Mouse (Mus musculus): ENCODE measurements around the gene Tex26.

The Tex26 gene

DNA sequence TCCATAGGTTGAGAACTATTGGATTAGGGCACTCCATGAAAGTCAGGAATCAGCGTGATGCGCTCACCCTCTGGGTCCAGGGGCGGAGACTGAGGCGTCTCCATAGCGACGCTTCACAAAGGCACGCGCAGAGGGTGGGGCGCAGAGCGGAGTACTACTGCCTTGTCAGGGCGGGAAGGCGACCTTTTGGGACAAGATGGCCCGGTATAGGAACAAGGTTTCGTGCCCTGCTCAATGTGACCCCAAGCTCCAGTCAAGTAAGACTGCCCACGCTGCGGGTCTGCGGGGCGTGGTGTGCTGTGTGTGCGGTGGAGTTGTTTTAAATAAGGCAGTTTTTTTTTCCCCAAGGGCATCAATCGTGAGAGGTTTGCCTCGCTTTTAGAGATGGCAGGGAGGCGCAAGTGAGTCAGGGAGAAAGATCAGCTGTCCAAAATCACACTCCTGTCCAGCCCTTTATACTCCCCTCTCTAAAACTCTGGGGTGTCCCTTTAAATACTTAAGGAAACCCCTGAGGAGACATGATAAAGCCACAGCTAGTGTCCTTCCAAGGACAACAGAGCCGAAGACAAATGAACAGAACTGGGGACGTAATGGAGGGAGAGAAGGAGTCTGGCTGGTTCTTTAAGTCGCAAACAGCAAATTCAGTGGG, at the start of gene Tex26:
Gene Tex26, plus strand, starts transcription at position 130 of the 649 bp plus-strand sequence.
- under 1% methylated on average over 25 of the region's 25 CpGs for WGBS

DNA sequence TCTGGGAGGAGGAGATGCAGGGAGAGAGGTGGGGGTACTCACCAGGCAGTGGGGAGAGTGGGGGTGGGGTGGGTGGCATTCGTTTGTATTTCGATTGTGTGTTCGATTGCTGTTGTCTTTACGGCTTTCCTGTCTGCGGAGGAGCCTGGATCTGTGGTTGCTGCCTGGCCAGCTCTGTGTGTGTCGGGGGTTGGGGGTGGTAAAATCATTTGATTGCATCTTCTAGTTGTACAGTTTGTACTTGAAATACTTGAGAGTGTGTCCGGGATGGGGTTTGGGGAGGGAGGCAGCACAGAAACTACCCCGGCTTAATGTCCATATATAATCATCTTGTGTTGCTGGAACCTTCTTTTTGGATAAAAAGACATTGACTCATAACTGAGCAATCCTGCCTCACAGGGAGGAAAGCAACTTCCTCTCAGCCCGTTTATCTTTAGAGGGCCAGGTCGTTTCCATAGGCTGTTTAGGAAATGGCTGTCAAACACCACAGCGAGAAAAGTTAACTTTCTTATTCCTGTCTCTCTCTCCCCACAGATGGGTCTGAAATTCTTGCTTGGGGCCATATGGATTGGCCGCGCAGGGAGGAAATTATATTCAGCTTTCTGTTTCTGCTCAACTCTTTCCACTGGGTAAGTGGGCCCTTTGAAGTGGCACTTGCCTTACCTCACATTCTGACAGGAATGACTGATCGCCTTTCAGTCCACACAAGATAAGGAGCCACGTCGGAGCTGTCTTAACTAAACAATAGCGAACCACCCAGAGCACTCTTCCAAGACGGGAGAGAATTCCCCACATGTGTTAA, 47.7 kb upstream of the Tex26 start:
- 65% methylated on average over 18 of the region's 18 CpGs for WGBS

DNA sequence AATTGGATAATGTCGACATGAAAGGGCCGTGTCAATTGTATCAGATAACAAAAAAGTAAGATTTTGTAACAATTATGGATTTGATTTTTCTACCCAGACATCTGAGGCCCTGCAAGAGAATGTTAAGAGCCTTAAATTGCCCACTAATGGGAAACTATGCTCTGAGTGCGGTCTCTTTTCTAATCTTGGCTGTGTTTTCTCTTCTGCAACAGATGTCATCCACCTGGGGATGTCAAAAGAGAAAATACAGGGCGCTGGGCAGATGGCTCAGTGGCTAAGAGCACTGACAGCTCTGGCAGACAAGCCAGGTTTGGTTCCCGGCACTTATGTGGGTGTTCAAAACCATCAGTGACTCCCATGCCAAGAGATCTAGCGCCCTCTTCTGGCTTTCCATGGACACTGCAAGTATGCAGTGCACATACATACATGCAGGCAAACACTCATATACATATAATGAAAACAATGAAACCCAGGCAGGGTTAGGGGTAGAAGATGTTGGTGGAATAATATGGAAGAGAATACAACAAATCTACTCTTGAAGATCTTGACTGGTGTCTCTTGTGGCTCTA, 47.0 kb upstream of the Tex26 start:
- WGBS = 72% methylated on average over 6 of the region's 6 CpGs

DNA sequence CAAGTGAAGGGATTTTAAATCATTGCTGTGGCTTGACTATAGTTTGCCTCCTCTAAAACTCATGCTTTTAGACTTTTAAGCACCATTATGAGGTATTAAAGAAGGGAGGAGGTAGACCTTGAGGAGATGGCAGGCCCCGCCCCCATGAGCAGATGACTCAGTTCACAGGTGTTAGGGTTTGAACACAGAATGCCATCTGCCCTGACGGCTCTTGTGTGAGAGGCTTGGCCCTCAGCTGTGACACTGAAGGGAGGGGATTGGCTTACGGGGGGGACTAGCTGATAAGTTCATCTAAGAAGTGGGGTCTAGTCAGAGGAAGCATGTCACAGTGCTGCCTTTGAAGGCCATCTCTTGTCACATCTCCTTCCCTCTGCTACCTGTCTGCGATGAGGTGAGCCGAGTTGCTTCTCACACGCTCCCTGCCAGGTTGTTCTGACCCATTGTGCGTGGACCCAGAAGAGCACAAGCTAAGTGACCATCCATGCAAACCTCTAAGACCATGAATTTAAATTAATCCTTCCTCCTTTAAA, 37.9 kb upstream of the Tex26 start:
- WGBS = 93% methylated on average over 7 of the region's 7 CpGs

DNA sequence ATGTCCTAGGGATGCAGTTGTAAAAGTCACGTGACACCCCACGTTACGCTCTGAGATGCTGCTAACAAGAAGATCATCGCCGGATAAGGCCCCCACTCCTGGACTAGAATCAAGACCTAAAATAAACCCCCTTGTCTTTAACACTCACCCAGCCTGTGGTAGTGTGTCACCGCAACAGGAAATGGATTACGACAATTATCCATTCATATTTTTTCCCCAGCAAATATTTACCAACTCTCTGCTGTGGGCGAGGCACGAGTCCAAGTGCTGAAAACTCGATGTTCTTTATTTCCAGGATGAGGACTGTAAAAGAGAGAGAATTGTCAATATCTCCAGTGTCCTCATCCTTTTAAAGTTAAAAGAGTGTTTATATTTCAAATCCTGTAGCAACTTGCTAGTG, 37.4 kb upstream of the Tex26 start:
- WGBS = 78% methylated on average over 10 of the region's 10 CpGs

DNA sequence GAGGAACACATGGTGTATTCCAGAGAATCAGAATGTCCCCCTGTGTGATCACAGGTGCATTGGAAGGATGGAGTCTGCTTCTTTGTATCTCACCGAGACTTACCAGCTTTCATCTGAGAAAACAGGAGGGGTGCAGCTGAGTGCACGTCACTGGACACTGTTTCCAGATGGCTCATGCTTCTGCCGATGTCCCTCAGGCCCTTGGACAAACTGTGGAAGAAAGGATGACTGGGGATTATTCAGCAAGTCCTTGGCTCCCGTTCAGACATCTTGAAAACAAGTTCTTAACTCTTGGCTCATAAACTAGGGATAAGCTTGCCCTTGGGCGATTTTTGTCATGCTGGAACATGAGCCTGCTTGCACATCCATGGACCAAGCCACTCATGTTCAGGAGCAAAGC, 36.1 kb upstream of the Tex26 start:
- 38% methylated on average over 5 of the region's 5 CpGs for WGBS

DNA sequence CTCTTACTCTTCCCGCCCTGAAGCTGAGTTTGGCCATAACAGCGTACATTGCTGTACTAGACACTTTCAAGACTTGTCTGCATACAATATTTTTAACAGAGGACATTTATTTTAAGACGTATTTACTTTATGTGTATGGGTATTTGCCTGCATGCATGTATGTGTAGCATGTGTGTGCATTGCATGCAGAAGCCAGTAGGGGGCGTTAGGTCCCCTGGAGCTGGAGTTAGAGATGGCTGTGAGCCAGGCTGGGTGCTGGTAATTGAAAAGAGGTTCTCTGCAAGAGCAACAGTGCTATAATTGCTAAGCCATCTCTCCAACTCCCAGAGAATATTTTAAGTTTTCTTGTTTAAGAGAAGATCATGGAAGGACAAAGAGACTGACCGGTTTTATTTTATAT, 34.8 kb upstream of the Tex26 start:
- 64% methylated on average over 5 of the region's 5 CpGs for WGBS

DNA sequence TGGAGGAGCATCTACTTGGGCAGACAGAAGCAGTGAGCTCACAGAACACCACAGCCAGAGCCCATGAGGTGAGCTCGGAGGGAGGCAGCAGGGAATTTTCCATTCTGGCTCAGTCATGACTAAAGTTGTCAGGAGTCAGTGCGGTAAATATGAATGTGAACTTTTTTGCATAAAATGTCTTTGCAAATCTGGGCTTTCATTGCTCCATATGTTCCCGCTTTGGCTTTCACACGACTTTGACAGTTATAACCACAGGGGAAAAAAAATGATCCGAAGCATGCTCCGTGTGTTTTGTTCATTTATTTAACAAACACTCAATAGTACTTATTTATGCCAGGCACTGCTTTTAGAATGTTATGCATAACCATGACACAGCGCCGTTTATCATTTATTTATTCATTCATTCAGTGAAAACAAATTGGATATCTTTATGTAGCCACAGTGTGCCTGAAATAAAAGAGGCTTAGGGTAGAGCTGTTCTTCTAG, 32.6 kb upstream of the Tex26 start:
- 42% methylated on average over 8 of the region's 8 CpGs for WGBS

DNA sequence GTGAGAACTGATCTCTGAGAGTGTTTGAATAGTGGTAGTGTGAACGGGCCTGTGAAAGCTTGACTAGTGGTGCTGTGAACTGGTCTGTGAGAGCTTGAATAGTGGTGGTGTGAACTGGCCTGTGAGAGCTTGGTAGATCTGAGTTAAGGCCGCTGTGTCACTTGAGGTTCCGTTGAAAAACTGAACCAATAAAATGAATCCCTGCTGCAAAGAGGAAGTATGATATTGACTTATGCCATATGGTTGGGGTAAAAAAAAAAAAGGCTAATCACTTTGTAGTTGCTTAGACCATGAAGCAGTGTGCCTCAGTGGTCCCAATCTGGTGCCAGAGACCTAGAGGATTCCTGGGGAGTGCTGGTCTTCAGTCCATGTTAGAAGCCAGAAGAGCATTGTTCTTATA, 30.0 kb upstream of the Tex26 start:
- 84% methylated on average over 3 of the region's 3 CpGs for WGBS

DNA sequence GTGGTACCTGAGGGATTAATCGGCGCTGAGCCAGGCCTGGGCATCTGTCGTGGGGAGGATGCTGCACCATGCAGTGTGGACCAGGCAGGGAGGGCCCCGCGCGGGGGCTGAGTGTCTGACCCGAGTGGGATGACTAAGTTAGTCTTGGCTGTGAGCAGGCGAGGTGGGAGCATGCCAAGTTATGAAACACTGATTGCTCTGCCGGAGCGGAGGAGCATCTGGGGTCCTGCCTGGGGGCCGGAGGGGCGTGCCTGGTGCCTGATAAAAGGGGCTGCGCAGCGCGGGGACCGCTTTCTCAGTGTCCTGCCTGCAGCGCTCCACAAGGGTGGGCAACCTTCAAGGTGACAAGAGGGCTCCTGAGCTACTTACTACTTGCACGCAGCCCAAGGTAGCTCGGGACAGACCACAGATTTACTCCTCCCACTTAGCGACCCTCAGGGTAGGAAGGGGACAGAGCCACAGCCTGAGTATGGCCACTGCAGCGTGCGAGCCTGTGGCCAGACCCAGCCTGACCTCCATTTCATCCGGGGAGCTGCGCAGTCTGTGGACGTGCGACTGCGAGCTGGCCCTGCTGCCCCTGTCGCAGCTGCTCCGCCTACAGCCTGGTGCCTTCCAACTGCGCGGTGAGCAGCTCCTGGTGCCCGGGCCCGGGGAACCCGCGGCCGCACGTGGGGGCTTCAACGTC, 27.8 kb upstream of the Tex26 start, which contains the start of gene Medag:
Gene Medag, plus strand, starts transcription at position 241 of the 685 bp plus-strand sequence.
- 6% methylated on average over 38 of the region's 38 CpGs for WGBS

DNA sequence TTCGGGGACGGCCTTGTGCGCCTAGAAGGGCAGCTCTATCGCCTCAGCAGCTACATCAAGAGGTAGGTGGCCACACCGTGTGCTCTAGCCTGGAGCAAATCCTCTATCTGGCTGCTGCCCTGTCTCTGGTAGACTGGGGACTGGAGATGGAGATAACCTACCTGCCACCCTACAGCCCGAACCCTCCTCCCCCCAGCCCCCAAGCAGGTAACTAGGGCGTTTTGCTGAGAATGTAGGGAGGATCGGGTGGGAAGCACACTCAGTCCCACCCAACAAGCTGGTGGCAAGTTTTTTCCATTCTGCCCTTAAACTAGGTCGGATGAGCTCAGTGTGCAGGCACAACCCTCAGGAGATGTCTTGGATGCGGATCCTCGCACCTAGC, 27.3 kb upstream of the Tex26 start:
- 29% methylated on average over 11 of the region's 11 CpGs for WGBS

DNA sequence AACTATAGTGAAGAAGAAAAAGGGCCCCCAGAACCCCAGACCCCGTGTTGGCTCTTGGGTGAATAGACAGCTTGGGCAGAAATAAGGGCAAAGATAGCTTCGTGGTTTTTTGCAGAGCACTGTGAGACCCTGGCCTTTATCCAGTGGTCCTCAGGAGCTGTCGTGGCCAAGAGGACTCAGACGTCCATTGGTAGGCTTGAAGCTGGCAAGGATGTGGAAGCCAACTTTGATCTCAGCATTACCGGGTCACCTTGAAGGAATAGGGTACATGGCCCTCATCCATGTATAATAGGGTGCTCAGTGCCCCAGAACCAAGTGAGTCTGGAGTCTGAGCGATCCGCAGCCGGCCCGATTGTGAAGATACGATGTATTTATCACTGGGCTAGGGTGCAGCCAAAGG, 26.8 kb upstream of the Tex26 start:
- WGBS = 74% methylated on average over 10 of the region's 10 CpGs

DNA sequence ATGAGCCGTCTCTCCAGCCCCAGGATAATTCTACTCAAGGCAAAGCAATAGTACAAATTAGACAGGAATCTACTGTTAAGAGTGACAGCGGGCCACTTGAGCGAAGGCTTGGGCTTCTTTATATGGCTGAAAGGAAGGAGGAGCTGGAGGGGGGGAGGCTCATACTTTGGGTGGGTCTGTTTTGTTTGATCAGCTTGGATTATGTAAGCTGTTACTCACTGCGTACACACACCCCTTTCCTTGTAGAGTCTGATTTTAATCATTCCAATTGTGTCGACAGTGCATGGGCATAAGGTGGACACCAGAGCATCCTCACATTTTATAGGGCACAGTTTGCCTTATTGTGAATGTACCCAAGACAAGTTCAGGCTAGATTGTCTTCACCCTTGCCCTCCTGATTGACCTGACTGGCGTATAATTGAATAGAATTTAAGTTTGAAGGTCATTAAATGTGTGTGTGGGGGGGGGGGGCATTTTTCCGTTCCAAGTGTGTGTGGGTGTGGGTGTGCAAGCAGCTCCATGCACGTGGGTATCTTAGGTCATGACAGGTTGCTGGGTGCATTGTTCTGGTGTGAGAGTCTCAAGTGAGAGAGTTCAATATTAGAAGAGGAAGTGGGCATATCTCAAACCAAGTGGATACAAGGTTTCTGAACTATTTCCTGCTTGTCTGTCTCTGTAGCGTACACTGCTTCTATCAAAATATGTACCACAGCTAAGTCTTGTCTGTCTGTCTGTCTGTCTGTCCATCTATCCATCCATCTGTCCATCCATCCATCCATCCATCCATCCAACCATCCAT, 24.9 kb upstream of the Tex26 start:
- WGBS = 85% methylated on average over 9 of the region's 9 CpGs

DNA sequence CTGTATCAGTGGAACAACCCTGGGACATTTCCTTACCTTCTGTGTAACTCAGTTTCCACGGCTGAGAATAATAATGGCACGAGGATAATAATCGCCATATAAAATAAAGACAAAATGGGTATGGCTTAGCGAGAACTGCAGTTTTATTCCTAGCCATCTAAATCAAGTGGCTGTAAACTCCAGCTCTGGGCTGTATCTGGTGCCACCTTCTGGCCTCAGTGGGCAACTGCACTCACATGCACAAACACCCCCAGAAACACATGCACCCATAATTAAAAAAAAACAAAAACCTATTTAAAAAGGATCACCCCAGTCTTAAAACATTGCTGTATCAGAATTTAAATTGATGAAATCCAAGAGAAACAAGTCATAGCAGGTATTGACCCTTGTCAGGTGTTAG, 22.1 kb upstream of the Tex26 start:
- WGBS = 88% methylated on average over 4 of the region's 4 CpGs

DNA sequence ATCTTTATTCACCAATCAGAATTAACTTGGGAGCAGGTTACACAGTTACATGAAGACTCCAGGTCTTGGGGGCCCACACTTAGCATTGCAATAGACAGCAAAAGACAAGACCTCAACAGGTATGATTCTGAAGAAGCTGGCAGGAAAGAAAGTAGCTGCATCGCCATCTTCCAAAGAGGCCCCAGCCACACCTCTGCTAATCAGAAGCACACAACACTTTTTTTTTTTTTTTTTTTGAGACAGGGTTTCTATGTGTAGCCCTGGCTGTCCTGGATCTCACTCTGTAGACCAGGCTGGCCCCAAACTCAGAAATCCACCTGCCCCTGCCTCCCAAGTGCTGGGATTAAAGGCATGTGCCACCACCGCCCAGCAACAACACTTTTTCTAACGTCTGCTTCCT, 12.9 kb upstream of the Tex26 start:
- 94% methylated on average over 3 of the region's 3 CpGs for WGBS

DNA sequence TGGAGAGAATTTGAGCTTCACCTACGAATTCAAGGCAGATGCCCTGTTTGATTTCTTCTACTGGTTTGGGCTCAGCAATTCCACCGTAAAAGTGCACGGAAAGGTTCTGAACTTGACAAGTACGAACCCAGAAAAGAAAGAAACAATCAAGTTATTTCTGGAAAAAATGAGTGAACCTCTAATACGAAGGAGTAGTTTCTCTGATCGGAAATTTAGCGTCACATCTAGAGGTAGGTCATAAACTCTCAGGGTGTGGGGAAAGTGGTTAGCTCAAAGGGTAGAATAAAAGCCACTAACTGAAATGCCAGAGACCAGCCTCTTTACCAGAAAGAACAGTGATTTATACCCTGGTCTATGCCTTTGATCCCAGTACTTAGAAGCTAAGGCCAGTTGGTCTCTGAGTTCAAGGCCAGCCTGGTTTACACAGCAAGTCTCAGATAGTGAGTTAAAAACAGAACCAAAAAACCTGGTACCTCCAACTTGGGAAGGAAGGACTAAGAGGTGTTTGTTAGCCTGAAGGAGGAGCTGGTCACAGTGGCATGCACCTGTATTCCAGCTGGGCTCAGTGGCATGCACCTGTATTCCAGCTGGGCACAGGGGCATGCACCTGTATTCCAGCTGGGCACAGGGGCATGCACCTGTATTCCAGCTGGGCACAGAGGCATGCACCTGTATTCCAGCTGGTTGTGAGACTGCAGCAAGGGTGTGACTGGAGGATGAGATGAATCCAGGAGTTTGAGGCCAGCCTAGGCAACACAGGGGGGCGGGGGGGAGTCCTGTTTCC, 12.0 kb upstream of the Tex26 start:
- 96% methylated on average over 8 of the region's 8 CpGs for WGBS

DNA sequence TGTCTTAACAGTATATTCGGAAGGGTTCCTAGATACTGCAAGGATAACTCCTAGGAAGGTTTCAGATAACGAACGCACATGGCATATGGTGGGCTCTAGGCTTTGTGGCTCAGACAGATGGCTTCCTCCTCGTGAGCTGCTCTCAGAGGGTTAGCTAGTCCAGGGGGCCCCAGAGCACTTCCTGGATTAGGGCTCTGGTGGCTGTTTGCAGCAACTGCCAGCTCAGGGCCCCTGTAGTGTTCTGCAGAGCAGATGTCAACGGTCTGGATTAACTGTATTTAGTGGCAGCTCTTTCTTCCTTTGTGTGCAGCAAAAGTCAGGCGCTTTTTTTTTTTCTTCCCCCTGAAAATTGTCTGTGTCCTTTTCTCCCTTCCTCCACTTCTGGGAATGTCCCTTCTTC, 11.1 kb upstream of the Tex26 start:
- WGBS = 35% methylated on average over 6 of the region's 6 CpGs

DNA sequence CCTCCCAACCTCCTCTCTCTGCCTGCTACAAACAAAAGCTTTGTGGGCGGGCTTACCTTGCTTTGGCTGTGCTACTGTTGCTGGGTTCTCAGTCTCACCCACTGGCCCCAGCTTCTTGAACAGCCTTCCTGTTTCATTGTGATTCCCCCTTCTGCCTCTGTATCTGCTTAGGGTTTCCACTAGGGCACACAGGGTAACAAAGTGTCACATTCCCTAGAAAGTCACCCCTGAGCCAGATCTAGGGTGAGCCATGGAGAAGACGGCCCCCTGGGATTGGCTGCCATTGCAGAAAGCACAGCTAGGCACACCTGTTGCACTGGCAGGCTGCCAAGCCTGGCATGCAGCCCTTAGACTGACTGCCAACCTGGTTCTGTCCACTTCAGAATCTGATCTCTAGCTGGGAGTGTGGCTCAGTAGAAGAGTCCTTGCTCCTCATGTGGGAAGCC, 10.6 kb upstream of the Tex26 start:
- 62% methylated on average over 2 of the region's 2 CpGs for WGBS

DNA sequence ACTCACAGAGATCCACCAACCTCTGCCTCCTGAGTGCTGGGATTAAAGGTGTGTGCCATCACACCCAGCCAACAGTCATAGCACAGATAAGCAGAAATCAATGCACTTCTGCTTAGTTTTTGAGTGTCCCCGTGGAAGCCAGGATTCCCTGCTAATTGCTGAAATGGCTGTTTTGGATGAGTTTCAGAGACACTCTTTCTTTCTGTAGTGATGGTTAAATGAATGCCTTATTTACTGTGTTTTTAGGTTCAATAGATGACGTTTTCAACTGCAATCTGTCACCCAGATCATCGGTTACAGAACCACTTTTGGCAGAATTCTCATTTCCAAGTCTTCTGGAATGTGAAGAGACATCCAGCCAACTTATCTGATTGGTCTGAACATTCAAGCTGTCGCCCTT, 9.9 kb upstream of the Tex26 start:
- 65% methylated on average over 4 of the region's 4 CpGs for WGBS

DNA sequence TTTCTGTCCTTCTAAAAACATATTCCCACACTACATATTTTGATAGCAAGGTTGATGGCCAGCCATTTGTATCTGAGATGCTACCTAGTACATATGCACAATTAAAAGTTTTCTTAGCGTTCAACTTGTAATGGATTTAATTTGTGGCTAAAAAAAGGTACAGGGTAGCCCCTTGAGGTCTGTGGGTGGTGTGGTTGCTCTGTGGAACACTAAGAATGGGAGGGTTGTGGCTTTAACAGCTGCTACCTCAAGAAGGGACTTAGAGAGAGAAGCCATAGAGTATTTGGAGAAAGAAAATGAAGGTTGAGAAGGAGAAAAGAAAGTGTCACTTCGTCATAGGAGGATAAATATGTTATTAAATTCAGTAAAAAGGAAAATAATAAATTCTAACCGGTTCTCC, 8.5 kb upstream of the Tex26 start:
- 85% methylated on average over 3 of the region's 3 CpGs for WGBS
